In genomic region chr4:111485189-111485588, GRCm38 (mm10) we compare ENCODE assay signal across 9 mouse cellular contexts.
DNase-seq lines count a peak whose midpoint lies in the region; ATAC-seq and TF ChIP-seq lines count a peak whose summit lies in the region.
"Had no signal": no experiment of that assay in that cellular context is flagged by ENCODE, and none has a peak within 500 bp of the region (broad histone marks: within the 10 kb centered on the region; RNA-seq: fewer than 3 reads in every experiment).

No protein-coding gene starts in this region.

- no peaks in the 10 kb centered on the region for H3K27me3 ChIP-seq in heart, adult 2 months (ENCODE audit: control insufficient read depth, insufficient read depth, low read length)
- H3K27me3 ChIP-seq in heart, embryonic 12.5 days (replicated peaks): no peaks in the 10 kb centered on the region
- H3K27me3 ChIP-seq in heart, postnatal 0 days (ENCODE audit: control insufficient read depth, insufficient read depth, low read length): no peaks in the 10 kb centered on the region
- no peaks in the 10 kb centered on the region for H3K27me3 ChIP-seq in stomach, postnatal 0 days (ENCODE audit: control insufficient read depth, insufficient read depth, low read length)

- TF ChIP-seq POLR2A in heart, adult 2 months (IDR thresholded peaks at IDR 0.05; ENCODE audit: insufficient read depth, low read depth, low read length): no peak

- no peak overlapping the region for H3K4me3 ChIP-seq in heart, adult 2 months
- H3K4me3 ChIP-seq in heart, embryonic 12.5 days: no peak overlapping the region
- no peak overlapping the region for H3K4me3 ChIP-seq in heart, postnatal 0 days (ENCODE audit: low read depth, low read length)
- no peak overlapping the region for H3K4me3 ChIP-seq in stomach, postnatal 0 days (ENCODE audit: low read depth, low read length)

- H3K36me3 ChIP-seq in heart, adult 2 months (ENCODE audit: control insufficient read depth, insufficient read depth, low read length): no peaks in the 10 kb centered on the region
- H3K36me3 ChIP-seq in heart, embryonic 12.5 days: no peaks in the 10 kb centered on the region
- no peaks in the 10 kb centered on the region for H3K36me3 ChIP-seq in heart, postnatal 0 days (replicated peaks; ENCODE audit: control insufficient read depth, insufficient read depth, low read length)
- H3K36me3 ChIP-seq in stomach, postnatal 0 days (ENCODE audit: control insufficient read depth, insufficient read depth, low read length): no peaks in the 10 kb centered on the region

- no peak for TF ChIP-seq CTCF in heart, adult 2 months (IDR thresholded peaks at IDR 0.05)
- no peak for TF ChIP-seq CTCF in heart, postnatal 0 days (IDR thresholded peaks at IDR 0.05; ENCODE audit: low read depth)
- TF ChIP-seq CTCF in stomach, postnatal 0 days (IDR thresholded peaks at IDR 0.05; ENCODE audit: low read depth): no peak

- intact Hi-C loops in heart, adult 2 months (cut with DNase I): no loop called here

- 32% methylated on average over 5 of the region's 5 CpGs for WGBS in heart, adult 2 months
- 59% methylated on average over 5 of the region's 5 CpGs for WGBS in heart, embryonic 12.5 days
- WGBS in heart, postnatal 0 days: 57% methylated on average over 5 of the region's 5 CpGs
- 51% methylated on average over 5 of the region's 5 CpGs for WGBS in stomach, postnatal 0 days

- H3K79me2 ChIP-seq in heart, adult 2 months (replicated peaks; ENCODE audit: control insufficient read depth, insufficient read depth, low read length): no peaks in the 10 kb centered on the region

- H3K4me1 ChIP-seq in heart, adult 2 months (ENCODE audit: control insufficient read depth, insufficient read depth, low read length): peaks cover 3% of the 10 kb centered on the region
- H3K4me1 ChIP-seq in heart, embryonic 12.5 days (replicated peaks): peaks cover 14% of the 10 kb centered on the region
- H3K4me1 ChIP-seq in heart, postnatal 0 days (ENCODE audit: control insufficient read depth, insufficient read depth): no peaks in the 10 kb centered on the region
- no peaks in the 10 kb centered on the region for H3K4me1 ChIP-seq in stomach, postnatal 0 days (replicated peaks; ENCODE audit: control insufficient read depth, insufficient read depth)

- peak; percentile 42 to 54 for DNase-seq in heart, adult 2 months
- DNase-seq in spleen, postnatal 36 days (ENCODE audit: low spot score in 2 of 2): peak; percentile 6 to 31
- DNase-seq in spleen, postnatal 10 days (ENCODE audit: low spot score in 2 of 2): no peak
- DNase-seq in heart, postnatal 0 days (ENCODE audit: low spot score): no peak
- no peak for DNase-seq in stomach, postnatal 0 days (ENCODE audit: low spot score)
- DNase-seq: thymus, postnatal 14 days had no signal

- ATAC-seq in heart, embryonic 12.5 days (ENCODE audit: insufficient number of reproducible peaks, low FRiP score): no peak
- peak; percentile 57 for ATAC-seq in heart, postnatal 0 days (ENCODE audit: insufficient read depth, low read depth)
- ATAC-seq in stomach, postnatal 0 days (ENCODE audit: low FRiP score, low TSS enrichment): peak; percentile 29; the same call in 1 of the 2 replicates
- no peak for ATAC-seq in activated CD4-positive, CD25-positive, alpha-beta regulatory T cell, adult 4 months
- no peak for ATAC-seq in erythroid progenitor cell, adult 5-6 weeks (replicated peaks; ENCODE audit: low FRiP score, poor library complexity, severe bottlenecking)

- H3K27ac ChIP-seq in heart, adult 2 months: no peak overlapping the region
- H3K27ac ChIP-seq in heart, embryonic 12.5 days (ENCODE audit: poor library complexity, severe bottlenecking): no peak overlapping the region
- no peak overlapping the region for H3K27ac ChIP-seq in heart, postnatal 0 days (ENCODE audit: low read depth)
- no peak overlapping the region for H3K27ac ChIP-seq in stomach, postnatal 0 days (replicated peaks)

- H3K9ac ChIP-seq in heart, adult 2 months (ENCODE audit: low read depth, low read length): no peak overlapping the region
- no peak overlapping the region for H3K9ac ChIP-seq in heart, embryonic 12.5 days
- no peak overlapping the region for H3K9ac ChIP-seq in heart, postnatal 0 days (replicated peaks; ENCODE audit: low read depth, low read length)
- H3K9ac ChIP-seq in stomach, postnatal 0 days (ENCODE audit: low read length): no peak overlapping the region

- TF ChIP-seq EP300 in heart, adult 2 months (IDR thresholded peaks at IDR 0.05; ENCODE audit: insufficient read depth, low read depth, low read length): no peak
- no peak for TF ChIP-seq EP300 in heart, postnatal 0 days (IDR thresholded peaks at IDR 0.05; ENCODE audit: low read depth)
- no peak for TF ChIP-seq EP300 in stomach, postnatal 0 days (optimal IDR thresholded peaks at IDR 0.05)

- H3K4me2 ChIP-seq in heart, embryonic 12.5 days: no peak overlapping the region
- no peak overlapping the region for H3K4me2 ChIP-seq in heart, postnatal 0 days (ENCODE audit: low read depth, low read length)
- H3K4me2 ChIP-seq in stomach, postnatal 0 days (replicated peaks; ENCODE audit: low read depth): no peak overlapping the region

- H3K9me3 ChIP-seq in heart, embryonic 12.5 days (replicated peaks): no peaks in the 10 kb centered on the region
- no peaks in the 10 kb centered on the region for H3K9me3 ChIP-seq in heart, postnatal 0 days (replicated peaks; ENCODE audit: control insufficient read depth, low read length)
- no peaks in the 10 kb centered on the region for H3K9me3 ChIP-seq in stomach, postnatal 0 days (ENCODE audit: control insufficient read depth, low read length)

Comparison
In these comparisons a context has a peak if more than half of its experiments do, and no peak if none do; other contexts are left out.
1. DNase-seq: peak in heart, adult 2 months (2 of 2) and spleen, postnatal 36 days (2 of 2); none in spleen, postnatal 10 days (0 of 2), heart, postnatal 0 days (single experiment) and stomach, postnatal 0 days (single experiment).
2. ATAC-seq: peak in heart, postnatal 0 days (single experiment) and stomach, postnatal 0 days (single experiment); none in heart, embryonic 12.5 days (single experiment), activated CD4-positive, CD25-positive, alpha-beta regulatory T cell, adult 4 months (single experiment) and erythroid progenitor cell, adult 5-6 weeks (single experiment).